Mouse (Mus musculus) ovary, adult 2 months (tissue): ENCODE measurements around the gene Gldn. TPM values are rescaled to one million over a fixed set of nuclear protein-coding genes. Genes with fewer than 3 reads are reported as not detected.

ENCODE experiments used
- polyA plus RNA-seq: library from polyadenylated mRNA; depleted of rRNA; stranded (reverse); fragments of >200 nt; gene quantifications from 2 replicates; pipeline ENCODE4 v1.2.3, GENCODE M21; 2012; rRNA removed

Gldn gene
- polyA plus RNA-seq = 1.9 and 2.0 TPM in 2 replicates

DNA sequence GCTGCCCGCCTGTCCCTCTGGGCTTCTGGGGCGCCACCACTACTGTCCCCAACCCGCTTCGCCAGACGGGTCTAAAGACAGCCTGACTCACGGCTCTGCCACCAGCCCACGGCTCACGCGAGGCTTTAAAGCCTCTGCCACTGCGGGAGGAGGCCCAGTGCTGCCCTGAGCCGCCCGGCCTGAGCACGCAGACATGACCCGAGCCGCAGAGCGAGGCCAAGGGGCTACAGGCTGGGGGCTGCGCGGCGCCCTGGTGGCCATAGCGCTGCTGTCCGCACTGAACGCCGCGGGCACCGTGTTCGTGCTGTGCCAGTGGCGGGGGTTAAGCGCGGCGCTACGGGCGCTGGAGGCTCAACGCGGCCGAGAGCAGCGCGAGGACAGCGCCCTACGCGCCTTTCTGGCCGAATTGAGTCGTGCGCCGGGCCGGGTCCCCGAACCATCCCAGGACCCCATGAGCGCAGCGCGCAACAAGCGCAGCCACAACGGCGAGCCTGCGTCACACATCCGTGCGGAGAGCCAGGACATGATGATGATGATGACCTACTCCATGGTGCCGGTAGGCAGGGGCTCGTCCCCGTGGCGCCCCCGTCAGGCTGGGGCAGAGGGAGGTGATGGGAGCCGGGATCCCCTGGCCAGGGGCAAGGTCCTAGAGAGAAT lies at the start of gene Gldn:
Gene Gldn, plus strand, starts transcription at position 156 of the 657 bp plus-strand sequence.

DNA sequence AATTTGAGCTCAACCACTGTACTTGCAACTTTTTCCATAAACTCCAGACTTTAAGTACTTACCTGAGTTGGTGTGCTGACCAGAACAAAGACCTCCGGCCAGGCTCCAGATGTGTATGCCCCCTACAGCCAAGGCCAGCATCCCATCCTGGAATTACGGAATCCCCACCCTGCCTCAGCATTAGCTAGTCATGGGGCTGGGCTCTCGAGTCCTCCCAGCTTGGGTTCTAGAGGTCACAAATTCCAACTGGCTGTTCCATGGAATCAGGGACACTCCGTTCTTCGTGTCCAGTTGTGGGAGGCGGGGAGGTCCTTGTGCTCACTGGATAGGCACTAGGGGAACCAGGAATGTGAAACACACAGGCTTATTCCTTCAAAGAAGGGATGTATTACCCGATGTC lies 18.3 kb upstream of the Gldn start, which contains the start of gene Cyp19a1:
Gene Cyp19a1, minus strand, starts transcription at position 101 of the 400 bp plus-strand sequence.

Other genes starting within 250 kb of the Gldn start
- gene Tnfaip8l3, start 218.1 kb upstream of the Gldn start, polyA plus RNA-seq = 1.2 and 2.5 TPM in 2 replicates
- gene Cyp19a1, start 18.4 kb upstream of the Gldn start, polyA plus RNA-seq = 7.7 and 11.7 TPM in 2 replicates
- gene Dmxl2, start 215.1 kb downstream of the Gldn start, polyA plus RNA-seq = 2.2 and 2.6 TPM in 2 replicates